Mouse (Mus musculus) bone marrow, adult 2 months (tissue): ENCODE results near the gene Sept4. TPM values are rescaled to one million over a fixed set of nuclear protein-coding genes. Genes with fewer than 3 reads are reported as not detected.
A peak's percentile ranks its signal among the peaks of the same experiment; 100 is the strongest.

ENCODE experiments used
- H3K27ac ChIP-seq: fragments of 200-500 bp; 2 replicates; pipeline ENCODE4 v1.5.1; 2012; ENCODE audit warnings: low read depth, mild to moderate bottlenecking, control low read depth, inconsistent platforms, low read length; ENCODE audit not compliant: control insufficient read depth, poor library complexity, insufficient read depth
- H3K4me1 ChIP-seq: fragments of 200-500 bp; 2 replicates; pipeline ENCODE4 v1.6.1; 2011; ENCODE audit warnings: low read length; ENCODE audit not compliant: control insufficient read depth, insufficient read depth
- H3K4me3 ChIP-seq: fragments of 200-500 bp; replicated peaks from 2 replicates; pipeline ENCODE3; 2011; ENCODE audit warnings: mild to moderate bottlenecking, low read depth, low read length, control low read depth; ENCODE audit not compliant: control insufficient read depth
- CTCF ChIP-seq: fragments of 200-500 bp; IDR thresholded peaks from 2 replicates; pipeline ENCODE4 v1.5.1; 2011; ENCODE audit warnings: low read length, control low read depth; ENCODE audit not compliant: control insufficient read depth, insufficient read depth
- POLR2A ChIP-seq: fragments of 200-500 bp; IDR thresholded peaks from 2 replicates; pipeline ENCODE4 v1.6.1; 2011; ENCODE audit warnings: low read depth, mild to moderate bottlenecking, control low read depth, low read length, borderline replicate concordance; ENCODE audit not compliant: control insufficient read depth
- WGBS: fragments of 180-500 bp; shearing (Covaris S2); methylation state at CpG from one replicate; pipeline ENCODE4 v1.1.7; 2018; 5-methylcytosine and 5-hydroxymethylcytosine counted together
- polyA plus RNA-seq: library from polyadenylated mRNA; stranded (reverse); fragments of >200 nt; gene quantifications from 2 replicates; pipeline ENCODE4 v1.2.4, GENCODE M21; 2011; ENCODE audit warnings: low replicate concordance; ENCODE audit not compliant: missing spikeins, insufficient read depth, insufficient read length

Sept4 gene
- polyA plus RNA-seq, result 17.5 and 35.6 TPM in 2 replicates

DNA sequence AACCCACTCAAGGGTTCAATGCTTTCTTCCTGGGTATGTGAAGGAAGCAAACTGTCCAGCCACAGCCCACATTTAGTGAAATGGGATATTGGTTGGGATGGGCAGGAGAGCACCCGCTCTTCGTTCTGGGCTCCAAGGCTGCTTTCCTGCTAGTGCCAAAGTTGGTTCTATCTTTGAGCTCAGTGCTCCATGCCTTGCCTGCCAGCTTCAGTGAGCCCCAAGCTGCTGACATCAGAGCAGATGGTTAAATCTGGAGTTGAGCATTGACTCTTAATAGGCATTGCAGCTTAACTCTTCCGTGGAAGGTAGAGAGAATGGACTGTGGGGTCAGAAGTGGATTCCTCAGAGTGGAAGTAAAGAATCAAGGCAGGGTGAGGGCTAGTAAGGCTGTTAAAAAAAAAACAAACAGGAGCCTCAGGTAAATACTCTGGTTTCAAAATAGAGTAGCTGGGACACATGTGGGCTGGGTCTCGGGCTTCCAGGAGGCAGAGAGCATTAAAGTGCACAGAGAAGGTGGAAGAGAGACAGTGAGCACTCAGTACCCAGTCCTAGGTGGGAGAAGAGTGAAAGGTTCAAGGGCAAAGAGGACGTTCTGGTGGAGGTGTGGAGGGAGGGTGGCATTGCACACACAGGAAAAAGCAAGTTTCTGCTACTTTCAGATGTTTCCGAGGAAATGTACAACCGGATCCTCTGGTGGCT is at the start of gene Sept4:
Gene Sept4, plus strand, starts transcription at position 649 of the 699 bp plus-strand sequence.
- TF ChIP-seq CTCF, result no peak
- no peak for TF ChIP-seq POLR2A

DNA sequence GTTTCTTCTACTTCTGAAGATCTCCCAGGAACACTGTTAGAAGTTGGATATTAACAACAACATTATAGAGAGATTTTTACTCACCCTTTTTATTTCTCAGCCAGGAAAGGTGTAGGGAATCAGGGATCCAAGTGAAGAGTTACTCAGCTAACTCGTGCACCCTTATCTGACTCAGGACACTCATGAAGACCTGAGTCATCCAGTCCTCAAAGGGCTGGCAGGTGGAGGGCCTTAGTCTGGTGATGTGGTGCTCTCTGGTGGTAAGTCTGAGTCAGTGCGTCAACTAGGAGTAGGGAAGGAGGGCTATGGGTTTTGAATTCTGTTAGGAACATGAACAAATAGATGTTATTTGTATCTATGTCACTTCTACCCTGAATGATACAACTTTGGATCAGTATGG is 49.4 kb upstream of the Sept4 start:
- 13% methylated on average over 2 of the region's 2 CpGs for WGBS
- TF ChIP-seq CTCF (peak; percentile 78), POLR2A (no peak)

More for the DNA sequence above, at the start of gene Sept4:
- Histone ChIP-seq H3K4me1 (no peaks in the 10 kb centered on the region), H3K27ac (no peak within 1 kb of the TSS), H3K4me3 (no peak within 1 kb of the TSS)
- WGBS, result 64% methylated on average over 7 of the region's 7 CpGs

DNA sequence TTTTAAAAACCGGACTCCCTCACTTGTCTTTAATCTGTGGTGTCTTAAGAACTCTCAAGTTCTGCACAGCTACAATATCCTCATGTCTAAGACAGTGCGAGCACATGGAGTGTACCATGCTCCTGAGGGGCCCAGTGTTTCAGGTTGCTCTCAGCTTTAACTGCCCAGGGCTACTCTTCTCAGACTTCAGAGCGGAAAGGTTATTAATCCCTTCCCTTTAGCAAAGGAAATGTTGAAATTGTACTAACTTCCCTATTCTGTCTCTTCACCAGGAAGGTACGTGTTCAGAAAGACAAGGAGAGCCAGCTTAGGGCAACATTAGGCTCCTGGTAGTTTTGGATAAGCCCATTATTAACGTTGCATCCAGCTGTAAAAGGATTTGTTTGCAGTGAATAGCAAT is 45.2 kb upstream of the Sept4 start:
- no peak overlapping the region; the same call in 1 of the 2 replicates for H3K27ac ChIP-seq
- whole genome bisulfite sequencing, result 23% methylated on average over 5 of the region's 5 CpGs
- no peak overlapping the region for H3K4me3 ChIP-seq
- peaks cover 6% of the 10 kb centered on the region for H3K4me1 ChIP-seq
- TF ChIP-seq POLR2A (no peak), CTCF (no peak)

More for the DNA sequence above, 49.4 kb upstream of the Sept4 start:
- H3K4me1 ChIP-seq, result peaks cover 3% of the 10 kb centered on the region
- H3K4me3 ChIP-seq, result no peak overlapping the region
- no peak overlapping the region for H3K27ac ChIP-seq

DNA sequence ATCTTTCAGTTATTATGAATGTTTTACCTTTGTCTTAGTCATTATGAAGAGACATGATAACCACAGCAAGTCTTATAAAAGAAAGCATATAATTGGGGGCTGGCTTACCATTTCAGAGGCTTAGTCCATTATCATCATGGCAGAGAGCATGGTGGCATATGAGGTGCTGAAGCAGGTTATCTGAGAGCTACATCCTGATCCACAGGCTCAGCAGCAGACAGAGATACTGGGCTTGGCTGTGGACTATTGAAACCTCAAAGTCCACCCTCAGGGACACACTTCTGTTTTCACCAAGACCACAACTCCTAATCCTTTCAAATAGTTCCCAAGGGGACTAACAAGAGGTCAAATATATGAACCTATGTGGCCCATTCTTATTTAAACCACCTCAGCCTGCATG is 44.7 kb upstream of the Sept4 start:
- Histone ChIP-seq H3K4me1 (peaks cover 6% of the 10 kb centered on the region), H3K27ac (no peak overlapping the region), H3K4me3 (no peak overlapping the region)
- TF ChIP-seq CTCF, result no peak
- TF ChIP-seq POLR2A, result no peak

DNA sequence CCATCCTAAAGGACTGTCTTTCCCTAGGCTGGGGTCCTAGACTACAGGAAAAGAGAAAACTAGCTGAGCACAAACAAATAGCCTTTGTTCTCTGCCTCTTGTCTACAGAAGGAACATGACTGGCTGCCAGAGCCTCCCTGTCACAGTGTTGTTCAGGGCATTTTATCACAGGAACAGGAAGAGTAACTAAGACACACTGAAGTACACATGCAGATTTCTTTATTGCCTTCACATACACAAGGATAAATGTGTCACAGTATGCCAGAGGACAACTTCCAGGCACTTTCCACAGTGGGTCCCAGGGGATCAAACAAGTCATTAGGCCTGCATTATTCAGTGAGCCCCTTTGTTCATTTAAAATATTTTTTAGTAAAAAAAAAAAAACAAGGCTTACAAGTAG is 43.9 kb upstream of the Sept4 start:
- H3K4me3 ChIP-seq, result no peak overlapping the region
- TF ChIP-seq CTCF, result no peak
- TF ChIP-seq POLR2A, result no peak
- H3K4me1 ChIP-seq, result peaks cover 6% of the 10 kb centered on the region
- no peak overlapping the region for H3K27ac ChIP-seq

DNA sequence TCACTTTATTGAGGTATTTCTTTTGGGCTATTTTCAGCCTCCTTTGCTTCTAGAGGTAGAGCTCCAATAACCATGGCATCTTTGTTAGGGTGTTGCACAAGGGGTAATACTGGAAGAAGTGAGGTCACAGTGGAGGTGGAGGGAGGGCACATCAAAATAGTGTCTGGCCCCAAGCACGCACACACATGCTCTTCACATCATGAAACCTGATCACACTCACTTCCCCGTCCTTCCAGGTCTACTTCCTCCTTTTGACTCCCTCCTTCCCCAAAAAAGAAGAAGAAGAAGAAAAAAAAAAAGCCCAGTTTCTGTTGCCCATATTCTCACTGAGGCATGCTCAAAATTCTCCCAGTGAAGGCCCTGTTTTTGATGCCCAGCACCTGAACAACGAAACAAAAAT is 41.3 kb upstream of the Sept4 start:
- Histone ChIP-seq H3K4me3 (no peak overlapping the region), H3K4me1 (peaks cover 6% of the 10 kb centered on the region), H3K27ac (no peak overlapping the region)
- no peak for TF ChIP-seq CTCF
- no peak for TF ChIP-seq POLR2A
- WGBS, result 31% methylated on average over 3 of the region's 3 CpGs

DNA sequence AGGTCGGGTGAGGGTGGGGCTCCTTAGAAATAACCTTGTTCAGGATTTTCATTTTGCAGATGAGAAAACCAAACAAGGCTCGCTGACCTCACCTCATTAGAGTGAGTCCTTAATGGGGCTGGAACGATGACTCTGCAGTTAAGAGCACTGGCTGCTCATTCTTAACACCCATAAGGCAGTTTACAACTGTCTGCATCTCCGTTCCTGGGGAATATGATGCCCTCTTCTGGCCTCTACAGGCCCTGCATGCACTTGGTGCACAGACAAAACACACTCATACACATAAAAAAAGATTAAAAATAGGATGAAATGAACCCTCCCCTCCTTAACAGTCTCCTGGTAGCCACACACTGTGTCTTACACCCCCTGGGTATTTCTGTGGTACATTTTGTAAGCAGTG is 40.7 kb upstream of the Sept4 start:
- no peak overlapping the region for H3K4me3 ChIP-seq
- H3K4me1 ChIP-seq, result peaks cover 6% of the 10 kb centered on the region
- H3K27ac ChIP-seq, result no peak overlapping the region
- 67% methylated on average over 4 of the region's 4 CpGs for WGBS
- no peak for TF ChIP-seq POLR2A
- TF ChIP-seq CTCF, result peak; percentile 28; the same call in 1 of the 2 replicates

DNA sequence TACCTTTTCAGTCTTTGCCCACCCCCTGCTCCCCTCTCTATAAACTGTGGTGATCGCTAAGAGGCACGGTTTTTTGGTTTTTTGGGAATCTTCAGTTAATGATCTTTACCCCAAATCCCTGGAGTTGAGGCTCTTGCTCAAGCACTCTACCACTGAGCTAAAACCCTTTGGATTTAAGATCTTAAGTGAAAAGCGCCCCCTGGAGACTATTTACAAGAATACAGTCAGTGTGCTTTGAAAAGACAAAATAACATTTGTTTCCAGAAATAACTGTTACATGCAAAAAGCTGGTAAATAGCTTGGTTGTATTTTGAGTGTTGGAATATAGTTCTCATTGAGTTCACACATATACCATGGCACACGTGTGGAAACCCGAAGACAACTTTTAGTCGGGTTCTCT is 37.0 kb upstream of the Sept4 start:
- TF ChIP-seq POLR2A, result no peak
- no peak for TF ChIP-seq CTCF

More for the DNA sequence above, 37.0 kb upstream of the Sept4 start:
- no peak overlapping the region for H3K27ac ChIP-seq
- H3K4me1 ChIP-seq, result peaks cover 4% of the 10 kb centered on the region
- WGBS, result 63% methylated on average over 6 of the region's 6 CpGs
- no peak overlapping the region for H3K4me3 ChIP-seq
